Mouse (Mus musculus) kidney, embryonic 15.5 days (tissue): ENCODE measurements around the gene Naa15. TPM values are rescaled to one million over a fixed set of nuclear protein-coding genes. Genes with fewer than 3 reads are reported as not detected.

ENCODE experiments used
- ATAC-seq: fragments of 200-750 bp; cut with Nextera tagmentation; replicated peaks from 2 replicates; pipeline ENCODE4 v1.8.0; 2017; ENCODE audit warnings: moderate TSS enrichment; ENCODE audit not compliant: low FRiP score
- H3K27ac ChIP-seq: fragments of 300-500 bp; sonication (generic); 2 replicates; pipeline ENCODE4 v1.5.1; 2015; ENCODE audit warnings: mild to moderate bottlenecking, inconsistent platforms
- H3K27me3 ChIP-seq: fragments of 300-500 bp; sonication (generic); 2 replicates; pipeline ENCODE4 v1.6.1; 2015; ENCODE audit warnings: inconsistent platforms
- H3K36me3 ChIP-seq: fragments of 300-500 bp; sonication (generic); 2 replicates; pipeline ENCODE4 v1.6.1; 2015; ENCODE audit warnings: inconsistent platforms
- H3K4me1 ChIP-seq: fragments of 300-500 bp; sonication (generic); 2 replicates; pipeline ENCODE4 v1.6.1; 2015; ENCODE audit warnings: inconsistent platforms
- H3K4me2 ChIP-seq: fragments of 300-500 bp; sonication (generic); 2 replicates; pipeline ENCODE4 v1.6.1; 2015; ENCODE audit warnings: moderate library complexity, mild to moderate bottlenecking, inconsistent platforms
- H3K4me3 ChIP-seq: fragments of 300-500 bp; sonication (generic); replicated peaks from 2 replicates; pipeline ENCODE4 v1.5.1; 2015; ENCODE audit warnings: mild to moderate bottlenecking, inconsistent platforms
- H3K9ac ChIP-seq: fragments of 300-500 bp; sonication (generic); 2 replicates; pipeline ENCODE4 v1.6.1; 2015; ENCODE audit warnings: mild to moderate bottlenecking, inconsistent platforms
- H3K9me3 ChIP-seq: fragments of 300-500 bp; sonication (generic); replicated peaks from 2 replicates; pipeline ENCODE4 v1.6.1; 2016; ENCODE audit warnings: inconsistent platforms
- WGBS: fragments of 180-500 bp; shearing (Covaris S2); methylation state at CpG from one replicate; pipeline ENCODE4 v1.1.7; 2015; ENCODE audit warnings: mixed read lengths; 5-methylcytosine and 5-hydroxymethylcytosine counted together
- polyA plus RNA-seq: library from polyadenylated mRNA; unstranded; fragments of >200 nt; fragmentation: Nextera tagmentation; extraction: Ambion mirVana; gene quantifications from 2 replicates; pipeline ENCODE4 v1.2.1, GENCODE M21; 2015

Naa15 gene
- polyA plus RNA-seq, 1 experiment from 2014 or later = 54.6 TPM

- no peak for ATAC-seq
- 82% methylated on average over 16 of the region's 16 CpGs for WGBS
- H3K36me3 ChIP-seq = peaks cover 86% of the 10 kb centered on the region
- H3K27ac ChIP-seq = no peak overlapping the region
- H3K4me3 ChIP-seq = no peak overlapping the region
- H3K4me1 ChIP-seq = no peaks in the 10 kb centered on the region
- no peak overlapping the region for H3K4me2 ChIP-seq
- H3K9ac ChIP-seq = no peak overlapping the region
- no peaks in the 10 kb centered on the region for H3K27me3 ChIP-seq
- H3K9me3 ChIP-seq = no peaks in the 10 kb centered on the region
These were observed 110.3 kb downstream of the Naa15 start for GRCm38 (mm10) chr3:51525186-51525785.

Other genes starting within 250 kb of the Naa15 start
- 8.5 and 8.8 TPM in 2 replicates for gene Noct, start 190.7 kb upstream of the Naa15 start, polyA plus RNA-seq
- gene Elf2, start 74.5 kb upstream of the Naa15 start, polyA plus RNA-seq = 58.2 and 73.7 TPM in 2 replicates
- gene Mgarp, start 18.4 kb upstream of the Naa15 start, polyA plus RNA-seq = 5.3 and 11.4 TPM in 2 replicates
- gene Ndufc1, start 6.2 kb upstream of the Naa15 start, polyA plus RNA-seq = 771 and 842 TPM in 2 replicates
- gene Rab33b, start 68.8 kb downstream of the Naa15 start, polyA plus RNA-seq = 20.0 and 20.1 TPM in 2 replicates
- gene Setd7, start 145.7 kb downstream of the Naa15 start, polyA plus RNA-seq = 3.0 and 4.6 TPM in 2 replicates
- gene Mgst2, start 245.2 kb downstream of the Naa15 start, polyA plus RNA-seq = 1.6 and 3.5 TPM in 2 replicates